Mouse (Mus musculus) myocyte (in vitro differentiated cells): Measurements from ENCODE around the gene Myo9b. TPM values are rescaled to one million over a fixed set of nuclear protein-coding genes. Genes with fewer than 3 reads are reported as not detected.

Experiments used
- H3K27me3 ChIP-seq: one replicate; pipeline ENCODE4 v1.6.1; 2011; ENCODE audit not compliant: control insufficient read depth, insufficient read depth, insufficient read length
- H3K36me3 ChIP-seq: one replicate; pipeline ENCODE4 v1.6.1; 2011; ENCODE audit not compliant: control insufficient read depth, insufficient read depth
- H3K4me2 ChIP-seq: one replicate; pipeline ENCODE4 v1.6.1; 2011; ENCODE audit warnings: low read depth, control low read depth
- H3K4me3 ChIP-seq: one replicate; pipeline ENCODE4 v1.5.1; 2011; ENCODE audit warnings: mild to moderate bottlenecking, control low read depth, moderate library complexity
- H3K79me2 ChIP-seq: one replicate; pipeline ENCODE4 v1.6.1; 2011; ENCODE audit not compliant: control insufficient read depth, insufficient read depth
- H3ac ChIP-seq: one replicate; pipeline ENCODE4 v1.6.1; 2011; ENCODE audit not compliant: control insufficient read depth, insufficient read length
- CEBPB ChIP-seq: IDR thresholded peaks from 2 replicates; pipeline ENCODE4 v1.6.1; 2011; ENCODE audit warnings: mild to moderate bottlenecking, moderate library complexity; ENCODE audit not compliant: poor library complexity, insufficient read depth, severe bottlenecking
- E2F4 ChIP-seq: IDR thresholded peaks from one replicate; pipeline ENCODE4 v1.6.1; 2011; ENCODE audit warnings: mild to moderate bottlenecking, control low read depth, moderate library complexity; ENCODE audit not compliant: insufficient read depth
- MAX ChIP-seq: IDR thresholded peaks from one replicate; pipeline ENCODE4 v1.6.1; 2011; ENCODE audit warnings: low read depth, mild to moderate bottlenecking, control low read depth
- MYOD1 ChIP-seq, 3 experiments: IDR thresholded peaks; one replicate each; pipeline ENCODE4 v1.6.1; 2011; ENCODE audit warnings: control low read depth in 2 of 3, low read depth in 2 of 3, mild to moderate bottlenecking in 2 of 3, moderate library complexity in 1 of 3; ENCODE audit not compliant: insufficient read length in 2 of 3, control insufficient read depth in 1 of 3
- MYOG ChIP-seq, 3 experiments: IDR thresholded peaks; one replicate each; pipeline ENCODE4 v1.6.1; 2011; ENCODE audit warnings: control low read depth in 2 of 3, low read depth in 2 of 3, mild to moderate bottlenecking in 2 of 3; ENCODE audit not compliant: insufficient read length in 2 of 3, control insufficient read depth in 1 of 3, insufficient read depth in 1 of 3
- POLR2A ChIP-seq: IDR thresholded peaks from one replicate; pipeline ENCODE4 v1.6.1; 2011; ENCODE audit warnings: low read depth, mild to moderate bottlenecking, control low read depth, moderate library complexity; ENCODE audit not compliant: insufficient read length
- POLR2AphosphoS2 ChIP-seq: IDR thresholded peaks from one replicate; pipeline ENCODE4 v1.6.1; 2011; ENCODE audit warnings: low read depth, control low read depth; ENCODE audit not compliant: insufficient read length
- REST ChIP-seq: IDR thresholded peaks from one replicate; pipeline ENCODE4 v1.6.1; 2011; ENCODE audit warnings: mild to moderate bottlenecking, control low read depth, moderate library complexity; ENCODE audit not compliant: insufficient read depth, insufficient read length
- SRF ChIP-seq: IDR thresholded peaks from one replicate; pipeline ENCODE4 v1.6.1; 2011; ENCODE audit warnings: low read depth; ENCODE audit not compliant: control insufficient read depth, insufficient read length
- TCF12 ChIP-seq: IDR thresholded peaks from one replicate; pipeline ENCODE4 v1.6.1; 2011; ENCODE audit warnings: mild to moderate bottlenecking, control low read depth; ENCODE audit not compliant: poor library complexity, insufficient read depth, severe bottlenecking
- TCF3 ChIP-seq: IDR thresholded peaks from one replicate; pipeline ENCODE4 v1.6.1; 2011; ENCODE audit warnings: low read depth, control low read depth; ENCODE audit not compliant: insufficient read length
- USF1 ChIP-seq: IDR thresholded peaks from one replicate; pipeline ENCODE4 v1.6.1; 2011; ENCODE audit warnings: low read depth, mild to moderate bottlenecking, control low read depth, moderate library complexity
- polyA plus RNA-seq: library from polyadenylated mRNA; unstranded; fragments of >200 nt; fragmentation: generic; extraction: Trizol; gene quantifications from one replicate; pipeline ENCODE4 v1.2.1, GENCODE M21; 2012; ENCODE audit warnings: missing spikeins

Myo9b gene
- polyA plus RNA-seq, 1 experiment, result 39.6 TPM

GRCm38 (mm10) chr8:71404951-71405351 lies 132.4 kb downstream of the Myo9b start:
- H3K4me3 ChIP-seq, result peak overlapping the region; percentile 50
- TF ChIP-seq POLR2AphosphoS2, result peak; percentile 21
- no peak for TF ChIP-seq USF1

GRCm38 (mm10) chr8:71405401-71406098 lies 133.0 kb downstream of the Myo9b start, which contains the start of gene Ankle1:
Ankle1 (plus strand) TSS chr8:71406010.
- Histone ChIP-seq H3K4me3 (peak within 1 kb of the TSS; percentile 50), H3K27me3 (no peaks in the 10 kb centered on the region), H3ac (peak within 1 kb of the TSS; percentile 4), H3K79me2 (no peaks in the 10 kb centered on the region), H3K36me3 (peaks cover 5% of the 10 kb centered on the region), H3K4me2 (peak within 1 kb of the TSS; percentile 84)
- TF ChIP-seq MYOD1 (IDR thresholded peaks at IDR 0.05; ENCODE audit: control insufficient read depth in 1 of 3, insufficient read length in 2 of 3, low read depth in 2 of 3), result peak in 1 of 3 experiments; percentile 9
- peak; percentile 94 for TF ChIP-seq POLR2AphosphoS2
- no peak for TF ChIP-seq TCF3
- no peak for TF ChIP-seq USF1
- TF ChIP-seq MYOG (IDR thresholded peaks at IDR 0.05; ENCODE audit: control insufficient read depth in 1 of 3, insufficient read depth in 1 of 3, insufficient read length in 2 of 3, low read depth in 2 of 3), result no peak
- TF ChIP-seq E2F4, result peak; percentile 96
- TF ChIP-seq MAX, result no peak
- peak; percentile 80 for TF ChIP-seq POLR2A

More at GRCm38 (mm10) chr8:71404951-71405351, 132.4 kb downstream of the Myo9b start:
- Histone ChIP-seq H3ac (no peak overlapping the region), H3K27me3 (no peaks in the 10 kb centered on the region), H3K79me2 (no peaks in the 10 kb centered on the region), H3K36me3 (peaks cover 5% of the 10 kb centered on the region), H3K4me2 (peak overlapping the region; percentile 84)

GRCm38 (mm10) chr8:71406099-71407015 lies 133.8 kb downstream of the Myo9b start:
- H3K4me3 ChIP-seq, result peak overlapping the region; percentile 50
- H3K36me3 ChIP-seq, result peaks cover 5% of the 10 kb centered on the region
- no peaks in the 10 kb centered on the region for H3K27me3 ChIP-seq
- peak overlapping the region; percentile 4 for H3ac ChIP-seq
- H3K79me2 ChIP-seq, result no peaks in the 10 kb centered on the region
- no peak for TF ChIP-seq CEBPB
- TF ChIP-seq USF1, result no peak
- peak; percentile 36 for TF ChIP-seq POLR2AphosphoS2
- no peak for TF ChIP-seq TCF3
- TF ChIP-seq MYOG (IDR thresholded peaks at IDR 0.05; ENCODE audit: control insufficient read depth in 1 of 3, insufficient read depth in 1 of 3, insufficient read length in 2 of 3, low read depth in 2 of 3), result peak in 1 of 3 experiments; percentile 35
- TF ChIP-seq SRF, result no peak
- TF ChIP-seq REST, result no peak
- TF ChIP-seq MYOD1 (IDR thresholded peaks at IDR 0.05; ENCODE audit: control insufficient read depth in 1 of 3, insufficient read length in 2 of 3, low read depth in 2 of 3), result peak in 1 of 3 experiments; percentile 21
- TF ChIP-seq TCF12, result no peak
- TF ChIP-seq POLR2A, result peak; percentile 19
- H3K4me2 ChIP-seq, result peak overlapping the region; percentile 84

- Histone ChIP-seq H3K27me3 (no peaks in the 10 kb centered on the region), H3K4me2 (no peak overlapping the region), H3K79me2 (no peaks in the 10 kb centered on the region), H3K36me3 (peaks cover 5% of the 10 kb centered on the region), H3K4me3 (no peak overlapping the region), H3ac (no peak overlapping the region)
- TF ChIP-seq REST (no peak), MYOD1 (IDR thresholded peaks at IDR 0.05; ENCODE audit: control insufficient read depth in 1 of 3, insufficient read length in 2 of 3, low read depth in 2 of 3) (no peak), MAX (no peak), TCF12 (no peak), USF1 (no peak), MYOG (IDR thresholded peaks at IDR 0.05; ENCODE audit: control insufficient read depth in 1 of 3, insufficient read depth in 1 of 3, insufficient read length in 2 of 3, low read depth in 2 of 3) (no peak)
These were observed 134.9 kb downstream of the Myo9b start for GRCm38 (mm10) chr8:71407441-71407840.

GRCm38 (mm10) chr8:71408231-71408630 lies 135.7 kb downstream of the Myo9b start:
- H3K4me3 ChIP-seq, result no peak overlapping the region
- H3K36me3 ChIP-seq, result peaks cover 5% of the 10 kb centered on the region
- TF ChIP-seq REST, result no peak
- TF ChIP-seq POLR2A, result no peak
- no peak for TF ChIP-seq E2F4
- no peak for TF ChIP-seq TCF12
- TF ChIP-seq MYOD1 (IDR thresholded peaks at IDR 0.05; ENCODE audit: control insufficient read depth in 1 of 3, insufficient read length in 2 of 3, low read depth in 2 of 3), result no peak
- no peak for TF ChIP-seq MYOG (IDR thresholded peaks at IDR 0.05; ENCODE audit: control insufficient read depth in 1 of 3, insufficient read depth in 1 of 3, insufficient read length in 2 of 3, low read depth in 2 of 3)
- TF ChIP-seq POLR2AphosphoS2, result no peak
- TF ChIP-seq CEBPB, result no peak
- no peak for TF ChIP-seq TCF3
- no peak for TF ChIP-seq USF1
- no peak for TF ChIP-seq MAX
- no peak for TF ChIP-seq SRF
- no peaks in the 10 kb centered on the region for H3K79me2 ChIP-seq
- no peak overlapping the region for H3K4me2 ChIP-seq
- no peaks in the 10 kb centered on the region for H3K27me3 ChIP-seq
- H3ac ChIP-seq, result no peak overlapping the region
